Mouse (Mus musculus) G1E-ER4 (cell line): Measurements from ENCODE around the gene Efl1. TPM values are rescaled to one million over a fixed set of nuclear protein-coding genes. Genes with fewer than 3 reads are reported as not detected.

ENCODE experiments used
- GATA1 ChIP-seq: IDR thresholded peaks from one replicate; pipeline ENCODE4 v1.8.0; 2012; ENCODE audit warnings: low read length, inconsistent platforms
- polyA plus RNA-seq: library from polyadenylated mRNA; stranded (reverse); fragments of >175 nt; gene quantifications from 2 replicates; pipeline ENCODE4 v1.2.3, GENCODE M21; 2012

Gene Efl1
- polyA plus RNA-seq, 1 experiment = 7.8 TPM

GRCm38 (mm10) chr7:82820661-82821060 lies 172.2 kb downstream of the Efl1 start:
- TF ChIP-seq GATA1 = no peak

GRCm38 (mm10) chr7:82821501-82821900 lies 173.1 kb downstream of the Efl1 start:
- no peak for TF ChIP-seq GATA1

DNA sequence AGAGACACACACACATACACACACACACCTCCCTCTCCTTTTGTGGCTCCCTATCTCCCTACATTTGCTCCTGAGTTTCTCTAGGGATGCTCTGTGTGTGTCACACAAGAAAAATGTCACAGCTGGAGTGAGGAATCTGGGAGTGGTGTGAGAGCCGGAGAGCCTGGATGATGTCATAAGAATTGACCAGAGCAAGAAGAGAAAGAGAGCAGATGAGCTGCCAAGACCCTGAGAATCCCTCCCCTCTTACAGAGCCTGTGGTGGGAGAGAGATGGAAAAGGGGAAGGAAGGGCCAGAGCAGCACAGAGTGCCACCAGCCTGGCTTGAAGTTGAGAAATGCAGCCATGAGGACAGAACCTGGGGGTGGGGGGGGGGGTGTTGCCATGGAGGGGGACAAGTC lies 174.1 kb downstream of the Efl1 start:
- no peak for TF ChIP-seq GATA1

Other genes starting within 250 kb of the Efl1 start
- 0.02 and 0.25 TPM in 2 replicates for gene Saxo2, start 86 bp upstream of the Efl1 start, polyA plus RNA-seq
- gene Mex3b, start 218.7 kb downstream of the Efl1 start, polyA plus RNA-seq = not detected in 2 replicates